Comparison of ENCODE assay signal across 18 mouse cellular contexts in genomic region chr3:121354281-121354680, GRCm38 (mm10).
DNase-seq lines count a peak whose midpoint lies in the region; ATAC-seq lines count a peak whose summit lies in the region.
"Had no signal": no experiment of that assay in that cellular context is flagged by ENCODE, and none has a peak within 500 bp of the region (broad histone marks: within the 10 kb centered on the region; RNA-seq: fewer than 3 reads in every experiment).

No protein-coding gene starts in this region.

- H3K9me3 ChIP-seq in forebrain, embryonic 15.5 days: no peaks in the 10 kb centered on the region
- H3K9me3 ChIP-seq: G1E had no signal

- H3K4me1 ChIP-seq in forebrain, embryonic 15.5 days: peaks cover 9% of the 10 kb centered on the region

- ATAC-seq in common myeloid progenitor, adult 5-6 weeks (replicated peaks; ENCODE audit: low read depth, poor library complexity, severe bottlenecking): peak; percentile 53
- ATAC-seq in granulocyte monocyte progenitor cell, adult 5-6 weeks (replicated peaks; ENCODE audit: poor library complexity, severe bottlenecking): peak; percentile 64
- peak; percentile 69 for ATAC-seq in megakaryocyte, adult 5-6 weeks (ENCODE audit: poor library complexity, severe bottlenecking)
- peak; percentile 56 for ATAC-seq in megakaryocyte progenitor cell, adult 5-6 weeks (replicated peaks; ENCODE audit: poor library complexity)
- no peak for ATAC-seq in forebrain, embryonic 15.5 days (replicated peaks)
- ATAC-seq: activated CD4-positive, CD25-positive, alpha-beta regulatory T cell, adult 4 months; CD4-positive, CD25-positive, alpha-beta regulatory T cell, adult 4 months; Patski had no signal

- H3K4me3 ChIP-seq in forebrain, embryonic 15.5 days: no peak overlapping the region

- no peak overlapping the region for H3K27ac ChIP-seq in forebrain, embryonic 15.5 days (replicated peaks)

- no peak overlapping the region for H3K9ac ChIP-seq in forebrain, embryonic 15.5 days (replicated peaks)

- H3K4me2 ChIP-seq in forebrain, embryonic 15.5 days (replicated peaks): no peak overlapping the region

- DNase-seq in lung, postnatal 14 days: no peak
- no peak for DNase-seq in c-Kit-positive CD71-positive TER-119-positive erythroid progenitor cells, embryonic 14.5 days (ENCODE audit: low spot score)
- DNase-seq in frontal cortex, postnatal 25 days (ENCODE audit: low spot score in 2 of 2): no peak
- DNase-seq: adrenal gland, adult 8-10 months; adrenal gland, postnatal 10 days; B cell, adult 2 months; cerebellum, adult 11 months; cerebellum, adult 11-12 months had no signal

- 92% methylated on average over 9 of the region's 9 CpGs for WGBS in forebrain, embryonic 15.5 days

- H3K27me3 ChIP-seq in forebrain, embryonic 15.5 days: no peaks in the 10 kb centered on the region
- H3K27me3 ChIP-seq: CH12.LX, Patski had no signal

- no peaks in the 10 kb centered on the region for H3K36me3 ChIP-seq in forebrain, embryonic 15.5 days
